Mouse (Mus musculus): ENCODE measurements around the gene Gle1.

The Gle1 gene

DNA sequence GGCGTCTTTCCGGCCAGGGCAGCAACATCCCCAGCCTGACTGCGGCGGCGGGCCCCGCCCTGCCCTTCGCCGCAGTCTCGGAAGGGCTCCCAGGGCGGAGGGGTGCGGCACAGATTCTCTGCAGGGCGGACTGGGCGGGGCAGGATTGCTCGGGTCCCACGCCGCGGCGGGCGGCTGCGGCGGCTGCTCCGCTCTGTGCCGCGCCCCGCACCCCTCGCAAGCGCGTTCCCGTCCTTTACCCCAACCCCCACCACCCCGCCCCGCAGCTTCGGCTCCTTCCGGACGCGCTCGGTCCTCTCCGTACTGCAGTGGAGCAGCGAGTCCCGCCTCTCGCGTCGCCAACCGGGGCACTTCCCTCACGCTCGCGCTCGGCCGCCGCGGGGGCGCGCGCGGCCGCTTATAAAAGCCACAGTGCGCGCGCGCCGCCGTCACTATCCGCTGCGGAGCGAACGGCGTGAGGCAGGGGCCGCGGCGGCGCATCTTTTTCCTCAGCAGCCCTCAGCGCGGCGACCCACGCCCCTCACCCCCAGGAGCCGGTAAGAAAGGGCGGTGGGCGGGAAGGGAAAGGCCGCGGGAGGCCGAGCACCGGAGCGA, 30.1 kb downstream of the Gle1 start, which contains the start of gene Sptan1:
Sptan1 (plus strand) TSS at position 311 of the 594 bp plus-strand sequence.
- peak; percentile 95 to 97 for DNase-seq

DNA sequence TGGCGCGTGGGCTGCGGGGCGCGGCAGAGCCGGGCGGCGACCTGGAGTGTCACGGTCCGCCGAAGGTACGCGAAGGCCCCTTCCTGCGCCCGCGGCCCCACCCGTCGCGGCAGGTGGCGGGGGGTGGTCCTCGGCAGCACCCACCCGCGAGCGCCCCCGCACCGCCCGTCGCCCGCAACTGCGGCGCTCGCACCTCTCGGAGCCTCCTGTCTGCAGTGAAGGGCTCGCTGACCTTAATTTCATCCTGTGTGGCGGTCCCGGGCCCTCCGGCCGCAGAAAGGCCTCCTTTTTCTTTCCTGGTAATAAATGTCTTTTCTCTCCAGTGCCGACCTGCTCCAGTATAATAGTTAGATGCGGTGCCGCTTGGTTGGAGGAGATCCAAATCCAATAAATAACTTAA, 30.7 kb downstream of the Gle1 start:
- DNase-seq: peak; percentile 29 to 31

DNA sequence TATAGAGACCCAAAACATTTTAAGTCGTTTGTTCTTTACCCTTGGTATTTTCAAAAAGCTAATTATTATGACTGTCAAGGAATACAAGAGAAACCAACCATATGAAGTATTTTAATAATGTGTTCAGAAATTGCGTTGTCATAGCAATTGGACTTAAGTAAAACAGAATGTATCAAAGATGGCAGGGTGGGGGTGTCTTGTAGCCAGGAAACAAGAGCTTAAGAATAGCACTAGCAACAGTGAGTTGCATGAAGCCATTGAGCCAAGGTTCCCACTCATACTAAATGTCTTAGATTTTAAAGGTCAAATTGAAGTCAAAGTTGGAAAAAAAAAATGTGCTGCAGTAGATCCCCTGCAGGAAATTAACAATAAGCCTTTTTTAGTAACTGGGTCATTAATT, 31.6 kb downstream of the Gle1 start:
- DNase-seq: no peak

DNA sequence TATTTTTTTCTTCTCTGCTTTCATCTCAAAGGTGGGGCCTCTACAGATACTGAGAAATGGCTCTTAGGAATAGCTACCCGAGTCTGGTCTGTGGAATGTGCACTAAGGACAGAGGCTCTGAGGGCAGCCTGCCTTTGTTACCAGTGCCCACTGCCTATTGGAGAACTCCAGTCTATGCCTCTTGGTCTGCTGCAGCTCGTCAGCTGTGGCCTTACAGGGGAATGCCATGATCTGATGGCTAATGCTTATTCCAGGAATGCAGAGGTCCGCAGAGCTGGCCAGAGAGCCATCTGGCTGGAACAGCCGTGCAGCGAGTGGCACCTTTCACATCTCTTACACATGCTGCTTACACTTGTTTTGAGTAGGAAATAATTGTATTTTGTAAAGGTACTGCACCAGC, 32.5 kb downstream of the Gle1 start:
- DNase-seq: no peak

DNA sequence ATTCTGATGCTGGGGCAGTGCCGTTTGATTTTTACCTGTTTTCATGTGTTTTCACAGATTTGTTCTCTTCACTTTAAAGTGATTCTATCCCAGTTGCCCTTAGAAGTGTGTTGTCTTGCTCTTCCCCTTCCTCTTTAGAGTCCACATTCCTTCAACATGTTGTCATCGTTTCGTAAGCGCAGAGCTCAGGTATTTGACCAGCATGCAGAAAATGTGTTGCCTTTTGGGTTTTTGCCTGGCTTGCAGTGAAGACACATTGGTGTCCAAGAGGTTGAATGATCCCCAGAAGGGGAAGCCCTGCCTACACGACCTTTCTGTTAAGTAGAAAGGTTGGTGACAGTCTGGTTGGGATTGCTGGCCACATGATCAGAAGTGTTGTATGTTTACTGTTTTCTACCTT, 33.4 kb downstream of the Gle1 start:
- DNase-seq: peak; percentile 34 to 48

DNA sequence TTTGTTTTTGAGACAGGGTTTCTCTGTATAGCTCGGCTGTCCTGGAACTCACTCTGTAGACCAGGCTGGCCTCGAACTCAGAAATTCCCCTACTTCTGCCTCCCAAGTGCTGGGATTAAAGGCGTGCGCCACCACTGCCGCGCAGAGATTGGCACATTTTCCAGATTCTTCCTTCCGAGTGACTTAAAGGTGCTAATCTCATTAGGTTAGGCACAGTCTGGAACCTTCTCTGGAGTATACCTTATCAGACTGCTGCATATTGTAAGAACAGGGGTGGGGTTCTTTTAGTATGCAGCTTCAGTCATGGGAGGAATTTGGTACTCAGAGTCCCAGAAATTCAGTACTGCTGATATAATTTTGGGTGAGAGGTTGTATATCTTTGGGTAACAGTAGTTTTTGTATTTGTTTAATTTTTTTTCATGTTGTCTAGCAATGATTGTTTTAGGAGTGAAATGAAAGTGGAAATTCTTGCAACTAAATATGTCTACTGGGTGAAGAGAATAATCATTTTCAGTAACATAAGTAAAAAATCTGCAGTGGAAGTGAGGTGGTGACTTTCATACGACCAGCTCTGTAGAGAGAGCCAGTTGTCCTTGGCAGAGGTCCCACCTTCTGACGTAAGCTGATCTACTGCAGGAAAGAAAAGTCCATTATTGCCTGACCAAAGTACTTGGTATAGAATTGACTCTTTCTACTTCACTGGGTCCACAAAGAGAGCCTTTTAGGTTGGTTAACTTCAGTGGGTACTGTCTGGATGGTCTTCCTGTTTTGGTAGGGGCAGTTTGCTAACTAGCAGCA, 36.8 kb downstream of the Gle1 start:
- DNase-seq: peak; percentile 75 to 86

DNA sequence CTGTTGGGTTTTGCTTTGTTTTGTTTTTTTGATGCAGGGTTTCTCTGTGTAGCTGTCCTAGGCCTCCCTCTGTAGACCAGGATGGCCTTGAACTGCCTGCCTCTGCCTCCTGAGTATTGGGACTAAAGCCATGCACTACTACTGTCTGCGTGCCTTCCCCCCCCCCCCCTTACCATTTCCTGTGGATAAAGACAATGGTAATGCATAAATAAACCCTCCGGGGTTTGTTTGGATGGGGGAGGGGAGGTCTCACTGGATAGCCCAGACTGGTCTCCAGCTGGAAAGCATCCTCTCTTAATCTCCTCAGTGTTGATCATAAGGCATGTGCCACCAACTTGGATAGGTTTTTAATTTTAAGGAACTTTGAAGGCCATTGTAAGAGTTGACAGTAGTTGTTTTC, 38.3 kb downstream of the Gle1 start:
- peak in 1 of 2 experiments; percentile 64 for DNase-seq

DNA sequence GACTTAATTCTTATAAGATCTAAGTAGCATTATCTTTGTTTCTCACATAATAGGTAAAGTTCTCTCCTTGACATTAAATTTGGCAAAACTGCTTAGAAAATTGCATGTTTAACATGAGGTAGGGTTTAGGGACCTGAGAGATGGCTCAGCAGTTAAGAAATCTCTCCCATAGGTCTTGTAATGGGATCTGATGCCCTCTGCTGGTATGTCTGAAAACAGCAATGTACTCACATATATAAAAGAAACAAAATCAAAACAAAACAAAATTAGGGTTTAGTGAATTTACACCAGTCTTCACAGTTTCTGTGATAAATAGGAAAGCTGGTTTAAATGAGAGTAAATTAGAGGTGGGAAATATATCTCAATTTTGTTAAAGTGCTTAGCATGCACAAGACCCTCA, 42.1 kb downstream of the Gle1 start:
- DNase-seq: peak in 1 of 2 experiments; percentile 45

DNA sequence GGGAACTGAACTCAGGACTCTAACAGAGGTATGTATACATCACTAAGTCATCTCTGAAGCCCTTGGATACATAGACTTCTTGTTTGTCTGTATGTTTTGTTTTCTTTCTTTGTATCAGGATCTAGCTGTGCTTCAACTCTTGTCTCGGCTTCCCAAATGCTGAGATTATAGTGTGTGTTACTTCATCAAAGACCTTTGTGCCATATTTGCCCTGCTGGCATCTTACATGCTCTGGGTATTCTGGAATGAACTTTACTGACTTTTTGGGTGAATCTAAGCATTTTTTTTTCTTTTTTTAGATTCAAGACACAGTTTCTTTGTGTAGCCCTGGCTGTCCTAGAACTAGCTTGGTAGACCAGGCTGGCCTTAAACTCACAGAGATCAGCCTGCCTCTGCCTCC, 45.4 kb downstream of the Gle1 start:
- DNase-seq: no peak

DNA sequence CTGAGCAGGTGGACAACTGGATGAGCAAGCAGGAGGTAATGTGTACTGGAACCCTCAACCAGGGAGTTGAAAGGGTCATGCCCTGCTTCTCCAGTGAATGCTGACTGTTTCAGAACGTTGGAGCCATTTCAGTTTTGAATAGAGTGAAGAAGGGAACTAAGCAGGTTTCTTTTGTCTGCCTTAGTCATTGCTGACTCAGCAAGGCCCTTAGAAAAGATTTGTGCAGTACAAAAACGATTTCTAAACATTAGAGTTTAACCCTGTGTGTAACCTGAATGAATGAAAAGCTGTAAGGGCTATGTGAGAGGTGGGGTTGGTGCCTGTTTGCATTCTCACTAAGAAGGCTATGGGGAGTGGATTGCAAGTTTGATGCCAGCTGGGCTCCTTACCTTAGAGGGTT, 56.7 kb downstream of the Gle1 start:
- no peak for DNase-seq

DNA sequence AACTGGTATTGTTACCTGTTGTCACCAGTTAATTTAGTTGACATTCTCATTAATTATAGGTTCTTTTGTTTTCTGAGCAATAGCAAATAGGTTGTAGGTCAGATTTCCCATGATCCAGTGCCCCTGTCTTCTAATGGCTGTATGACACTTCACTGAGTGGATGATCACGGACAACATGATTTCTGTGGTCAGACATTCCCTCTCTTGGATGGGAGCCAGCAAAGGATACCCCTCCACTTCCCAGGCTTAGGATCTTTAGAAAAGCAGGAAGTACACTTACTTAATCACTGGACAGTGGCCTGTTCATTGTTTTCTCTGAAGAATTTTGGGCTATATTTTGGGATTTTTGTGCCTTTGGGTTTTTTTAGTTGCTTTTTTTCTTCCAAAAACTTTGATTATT, 73.9 kb downstream of the Gle1 start:
- no peak for DNase-seq

Measured in lung, adult 18-20 months (tissue).